Mouse (Mus musculus) fibroblast of lung, adult 2 months (primary cell): ENCODE measurements around the gene Zfp867.

Experiments
- DNase-seq: peaks from one replicate; pipeline ENCODE4 v3.0.0-alpha.2; 2011; ENCODE audit warnings: low read depth

The Zfp867 gene

DNA sequence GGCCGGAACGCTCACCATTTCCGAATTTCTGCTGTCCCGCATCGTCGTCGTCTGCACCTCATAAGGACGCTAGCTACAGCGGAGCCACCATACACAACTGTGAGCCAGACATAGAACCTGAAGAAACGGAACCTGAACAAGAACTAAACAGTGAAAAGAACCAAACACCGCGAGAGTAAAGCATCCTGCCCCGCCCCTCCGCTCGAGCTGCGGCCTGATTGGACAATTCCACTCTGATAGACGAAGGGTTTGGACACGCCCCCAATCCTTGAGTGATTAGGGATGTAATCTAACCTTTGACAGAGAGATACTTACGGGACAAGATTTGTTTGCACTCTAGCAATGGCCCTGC lies at the start of gene Zfp867:
Zfp867 (minus strand) TSS at position 149 of the 352 bp plus-strand sequence.
- DNase-seq: peak; percentile 91

- DNase-seq: no peak
Measured at GRCm38 (mm10) chr11:59519741-59520495, 47.6 kb upstream of the Zfp867 start.

GRCm38 (mm10) chr11:59518226-59518625 lies 46.0 kb upstream of the Zfp867 start:
- DNase-seq: no peak

GRCm38 (mm10) chr11:59517441-59517840 lies 45.2 kb upstream of the Zfp867 start:
- no peak for DNase-seq

DNA sequence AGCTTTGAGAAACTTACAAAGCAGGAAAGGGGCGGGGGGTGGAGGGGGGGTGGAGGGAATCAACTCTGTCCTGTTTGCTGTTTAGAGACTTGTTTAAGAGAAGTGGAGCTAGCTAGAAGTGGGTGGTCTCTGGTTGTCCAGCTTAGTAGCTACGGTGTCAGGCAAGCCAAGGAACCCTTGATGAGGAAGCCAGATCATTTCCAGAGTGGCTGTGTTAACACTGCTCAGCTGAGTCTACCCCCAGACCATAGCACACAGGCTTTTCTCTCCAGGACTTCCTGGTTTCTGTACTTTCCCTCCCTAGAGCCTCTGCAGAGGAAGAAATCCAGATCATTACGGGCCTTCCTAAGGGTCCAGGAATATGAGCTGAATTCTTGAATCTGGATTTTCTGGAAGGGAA lies 42.5 kb upstream of the Zfp867 start:
- DNase-seq: no peak

- DNase-seq: no peak
Measured at GRCm38 (mm10) chr11:59514381-59514780, 42.1 kb upstream of the Zfp867 start.

DNA sequence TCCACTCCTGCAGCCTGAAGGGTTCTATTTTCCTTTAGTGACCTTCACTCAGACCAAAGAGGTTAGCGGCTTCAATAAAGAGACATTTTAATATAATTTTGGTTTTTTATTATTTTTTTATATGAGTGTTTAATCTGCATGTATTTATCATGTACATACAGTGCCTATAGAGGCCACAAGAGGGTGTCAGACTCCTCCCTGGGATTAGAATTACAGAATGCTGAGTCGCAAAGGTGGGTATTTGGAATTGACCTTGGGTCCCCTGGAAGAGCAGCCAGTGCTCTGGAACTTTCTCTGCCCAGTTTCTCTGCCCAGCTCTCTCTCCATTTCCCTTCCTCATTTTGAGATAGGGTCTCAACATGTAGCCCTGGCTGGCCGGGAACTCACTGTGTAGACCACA lies 41.3 kb upstream of the Zfp867 start:
- no peak for DNase-seq

GRCm38 (mm10) chr11:59512733-59513132 lies 40.5 kb upstream of the Zfp867 start:
- no peak for DNase-seq

GRCm38 (mm10) chr11:59511558-59511957 lies 39.3 kb upstream of the Zfp867 start:
- DNase-seq: no peak

- DNase-seq: no peak
Measured at GRCm38 (mm10) chr11:59506713-59507074, 34.4 kb upstream of the Zfp867 start.

DNA sequence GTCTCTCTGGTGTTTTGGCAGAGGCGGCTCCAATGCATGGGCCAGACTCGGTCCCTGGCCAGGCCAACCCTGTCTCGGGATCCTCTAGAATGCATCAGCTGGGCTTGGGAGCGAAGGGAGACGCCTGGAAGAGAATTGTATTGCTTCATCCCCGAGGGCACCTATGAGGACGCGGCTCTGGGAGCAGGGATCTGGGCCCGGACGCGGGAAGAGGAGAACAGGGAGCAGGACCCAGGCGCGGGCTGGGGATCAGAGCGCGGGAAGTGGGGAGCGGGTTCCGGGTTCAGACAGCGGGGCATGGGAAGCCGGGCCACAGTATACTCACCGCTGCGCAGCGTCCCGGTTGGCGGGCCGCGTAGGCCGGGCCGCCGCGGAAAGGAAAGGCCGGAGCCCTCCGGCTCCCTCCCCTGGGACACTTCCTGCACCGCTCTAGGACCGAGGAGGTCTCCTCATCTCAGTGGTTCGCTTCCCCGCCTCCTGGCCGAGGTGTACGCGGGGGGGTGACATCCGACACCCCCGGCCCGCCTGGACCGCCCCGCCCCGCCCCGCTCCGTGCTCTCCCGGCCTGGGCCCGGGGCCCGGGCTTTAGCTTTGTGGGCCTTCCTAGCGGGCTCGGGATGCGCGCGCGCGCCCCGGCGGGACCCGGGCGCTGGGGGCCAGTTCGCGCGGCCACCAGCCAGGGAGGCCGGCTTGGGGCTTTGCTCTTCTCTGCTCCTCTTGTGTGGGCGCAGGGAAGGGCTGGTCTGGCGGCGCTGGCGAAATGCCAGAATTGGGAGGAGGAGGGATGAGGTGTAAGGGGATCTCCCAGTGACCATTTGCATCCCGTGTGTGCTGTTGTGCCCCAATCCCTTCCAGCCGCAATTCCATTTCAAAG lies 33.8 kb upstream of the Zfp867 start:
- peak; percentile 73 for DNase-seq

- DNase-seq: no peak
Measured at GRCm38 (mm10) chr11:59505351-59505838, 33.1 kb upstream of the Zfp867 start.

- no peak for DNase-seq
Measured at GRCm38 (mm10) chr11:59501978-59502700, 29.9 kb upstream of the Zfp867 start.

GRCm38 (mm10) chr11:59497747-59498146 lies 25.5 kb upstream of the Zfp867 start:
- no peak for DNase-seq

DNA sequence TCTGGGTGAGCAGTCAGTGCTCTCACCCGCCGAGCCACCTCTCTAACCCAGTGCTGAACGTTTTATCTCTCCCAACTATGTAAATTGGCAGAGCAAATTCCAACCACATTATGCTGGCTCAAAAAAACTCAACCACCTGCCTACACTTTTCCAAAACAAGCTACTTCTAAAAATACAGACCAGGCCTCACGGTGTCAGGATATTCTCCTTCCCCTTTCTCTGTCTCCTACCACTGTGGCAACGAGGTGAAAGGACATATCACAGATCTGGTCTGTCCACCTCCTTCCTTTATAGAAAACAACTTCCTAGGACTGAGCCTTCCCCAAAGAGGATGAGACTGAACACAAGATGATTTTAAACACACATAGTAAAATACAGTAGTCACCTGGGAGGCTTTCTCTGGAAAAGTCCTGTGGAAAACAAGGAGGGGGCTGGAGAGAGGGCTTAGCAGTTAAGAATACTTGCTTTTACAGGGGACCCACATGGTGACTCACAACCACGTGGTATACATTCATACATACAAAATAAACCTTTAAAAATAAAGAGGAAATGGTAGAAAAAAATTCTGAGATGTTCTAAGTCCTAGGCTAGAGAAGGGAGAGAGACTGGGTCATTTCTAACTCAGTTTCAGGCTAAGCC lies 24.5 kb upstream of the Zfp867 start:
- DNase-seq: no peak

GRCm38 (mm10) chr11:59486222-59486621 lies 13.9 kb upstream of the Zfp867 start:
- no peak for DNase-seq

DNA sequence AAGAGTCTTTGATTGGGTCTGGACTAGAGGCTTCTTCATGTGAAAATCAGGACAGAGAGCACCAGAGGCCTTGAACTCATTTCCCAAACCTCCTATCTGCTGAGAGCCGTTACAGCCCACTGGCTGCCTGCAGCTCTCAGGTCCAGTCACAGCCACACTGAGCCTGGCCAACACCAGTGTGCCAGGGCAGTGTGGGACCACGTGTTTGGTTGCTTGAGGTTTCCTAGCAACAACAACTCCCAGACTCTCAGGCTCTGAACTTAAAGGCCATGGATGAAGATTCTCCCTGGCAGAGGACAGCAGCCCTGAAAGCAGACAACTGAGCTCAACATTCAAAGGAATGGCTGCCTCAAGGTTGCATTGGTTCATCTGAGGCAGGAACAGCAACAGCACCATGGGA lies 13.4 kb upstream of the Zfp867 start:
- DNase-seq: no peak

- no peak for DNase-seq
Measured at GRCm38 (mm10) chr11:59483212-59483611, 10.9 kb upstream of the Zfp867 start.

- DNase-seq: no peak
Measured at GRCm38 (mm10) chr11:59477240-59477639, 5.0 kb upstream of the Zfp867 start.

- DNase-seq: no peak
Measured at GRCm38 (mm10) chr11:59471413-59472325, 605 bp downstream of the Zfp867 start.

- no peak for DNase-seq
Measured at GRCm38 (mm10) chr11:59460459-59460858, 11.8 kb downstream of the Zfp867 start.
